Mouse (Mus musculus) embryonic facial prominence, embryonic 11.5 days (tissue): ENCODE data around the gene Igfbp6. TPM values are rescaled to one million over a fixed set of nuclear protein-coding genes. Genes with fewer than 3 reads are reported as not detected.

Experiments
- ATAC-seq: fragments of 200-750 bp; cut with Nextera tagmentation; replicated peaks from 2 replicates; pipeline ENCODE4 v1.8.0; 2017; ENCODE audit warnings: low read depth; ENCODE audit not compliant: insufficient number of reproducible peaks, low FRiP score, low TSS enrichment
- DNase-seq: peaks from one replicate; pipeline ENCODE4 v3.0.0-alpha.2; 2015; ENCODE audit warnings: low spot score
- H3K27ac ChIP-seq: fragments of 300-500 bp; sonication (generic); replicated peaks from 2 replicates; pipeline ENCODE4 v1.5.1; 2014; ENCODE audit warnings: mild to moderate bottlenecking, low read depth, low read length, control low read depth
- H3K27me3 ChIP-seq: fragments of 300-500 bp; sonication (generic); 2 replicates; pipeline ENCODE4 v1.6.1; 2014; ENCODE audit warnings: mild to moderate bottlenecking, low read length, moderate library complexity, mixed read lengths; ENCODE audit not compliant: control insufficient read depth, insufficient read depth
- H3K36me3 ChIP-seq: fragments of 300-500 bp; sonication (generic); replicated peaks from 2 replicates; pipeline ENCODE4 v1.6.1; 2014; ENCODE audit warnings: low read depth, mild to moderate bottlenecking, low read length, moderate library complexity, mixed read lengths; ENCODE audit not compliant: control insufficient read depth, insufficient read depth
- H3K4me1 ChIP-seq: fragments of 300-500 bp; sonication (generic); 2 replicates; pipeline ENCODE4 v1.6.1; 2014; ENCODE audit warnings: low read length, mixed read lengths; ENCODE audit not compliant: control insufficient read depth, insufficient read depth
- H3K4me2 ChIP-seq: fragments of 300-500 bp; sonication (generic); 2 replicates; pipeline ENCODE4 v1.6.1; 2014; ENCODE audit warnings: low read depth, mild to moderate bottlenecking, control low read depth, low read length, moderate library complexity
- H3K4me3 ChIP-seq: fragments of 300-500 bp; sonication (generic); 2 replicates; pipeline ENCODE4 v1.5.1; 2014; ENCODE audit warnings: low read depth, low read length, control low read depth
- H3K9ac ChIP-seq: fragments of 300-500 bp; sonication (generic); replicated peaks from 2 replicates; pipeline ENCODE4 v1.6.1; 2014; ENCODE audit warnings: mild to moderate bottlenecking, control low read depth, low read length
- H3K9me3 ChIP-seq: fragments of 300-500 bp; sonication (generic); replicated peaks from 2 replicates; pipeline ENCODE4 v1.6.1; 2016; ENCODE audit warnings: mild to moderate bottlenecking, low read length, inconsistent platforms, mixed read lengths; ENCODE audit not compliant: control insufficient read depth
- WGBS: fragments of 180-500 bp; shearing (Covaris S2); extraction: QIAGEN DNeasy Blood & Tissue Kit; methylation state at CpG from one replicate; pipeline ENCODE4 v1.1.7; 2014; 5-methylcytosine and 5-hydroxymethylcytosine counted together
- polyA plus RNA-seq: library from polyadenylated mRNA; unstranded; fragments of >200 nt; fragmentation: Nextera tagmentation; extraction: Ambion mirVana; gene quantifications from 2 replicates; pipeline ENCODE4 v1.2.1, GENCODE M21; 2014

The Igfbp6 gene
- polyA plus RNA-seq, 1 experiment from 2014 or later = not detected

- no peak for ATAC-seq
- peaks cover 5% of the 10 kb centered on the region for H3K4me1 ChIP-seq
- no peaks in the 10 kb centered on the region; the same call in 1 of the 2 replicates for H3K36me3 ChIP-seq
- 90% methylated on average over 11 of the region's 11 CpGs for WGBS
- H3K9me3 ChIP-seq = no peaks in the 10 kb centered on the region
- DNase-seq = no peak
- H3K4me2 ChIP-seq = no peak overlapping the region
- H3K27ac ChIP-seq = no peak overlapping the region
- H3K9ac ChIP-seq = no peak overlapping the region
- H3K27me3 ChIP-seq = no peaks in the 10 kb centered on the region; the same call in 1 of the 2 replicates
- no peak overlapping the region for H3K4me3 ChIP-seq
These were observed 32.7 kb upstream of the Igfbp6 start for GRCm38 (mm10) chr15:102111495-102111829.

- Histone ChIP-seq H3K9me3 (no peaks in the 10 kb centered on the region), H3K4me3 (no peak overlapping the region), H3K4me1 (peaks cover 2% of the 10 kb centered on the region; the same call in 1 of the 2 replicates), H3K36me3 (no peaks in the 10 kb centered on the region; the same call in 1 of the 2 replicates), H3K9ac (no peak overlapping the region), H3K4me2 (no peak overlapping the region), H3K27me3 (no peaks in the 10 kb centered on the region), H3K27ac (no peak overlapping the region)
- 90% methylated on average over 6 of the region's 6 CpGs for WGBS
- ATAC-seq (no peak), DNase-seq (no peak)
These were observed 32.0 kb upstream of the Igfbp6 start for GRCm38 (mm10) chr15:102112181-102112580.

DNA sequence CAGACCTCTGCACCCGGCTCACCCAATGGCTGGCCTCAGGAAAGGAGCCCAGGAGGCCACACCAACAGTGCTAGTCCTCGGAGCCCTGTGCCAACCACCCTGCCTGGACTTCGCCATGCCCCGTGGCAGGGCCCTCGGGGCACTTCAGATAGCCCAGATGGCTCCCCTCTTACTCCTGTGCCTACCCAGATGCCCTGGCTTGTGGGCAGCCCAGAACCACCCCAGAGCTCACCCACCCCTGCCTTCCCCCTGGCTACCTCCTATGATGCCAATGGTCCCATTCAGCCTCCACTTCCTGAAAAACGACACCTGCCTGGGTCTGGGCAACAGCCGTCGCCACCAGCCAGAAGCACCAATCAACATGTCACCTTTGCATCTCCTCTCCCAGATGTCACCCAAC lies 31.3 kb upstream of the Igfbp6 start:
- WGBS = 81% methylated on average over 8 of the region's 8 CpGs
- H3K4me1 ChIP-seq = no peaks in the 10 kb centered on the region
- H3K4me3 ChIP-seq = no peak overlapping the region
- H3K9ac ChIP-seq = no peak overlapping the region
- no peak for ATAC-seq
- no peaks in the 10 kb centered on the region; the same call in 1 of the 2 replicates for H3K36me3 ChIP-seq
- no peak overlapping the region for H3K4me2 ChIP-seq
- H3K9me3 ChIP-seq = no peaks in the 10 kb centered on the region
- H3K27ac ChIP-seq = no peak overlapping the region
- no peaks in the 10 kb centered on the region for H3K27me3 ChIP-seq
- DNase-seq = no peak

GRCm38 (mm10) chr15:102113674-102114073 lies 30.5 kb upstream of the Igfbp6 start:
- Histone ChIP-seq H3K27ac (no peak overlapping the region), H3K27me3 (no peaks in the 10 kb centered on the region), H3K9ac (no peak overlapping the region), H3K4me1 (no peaks in the 10 kb centered on the region), H3K4me3 (no peak overlapping the region), H3K4me2 (no peak overlapping the region), H3K9me3 (no peaks in the 10 kb centered on the region), H3K36me3 (peaks cover 3% of the 10 kb centered on the region)
- WGBS = 83% methylated on average over 4 of the region's 4 CpGs
- ATAC-seq = no peak
- DNase-seq = no peak

DNA sequence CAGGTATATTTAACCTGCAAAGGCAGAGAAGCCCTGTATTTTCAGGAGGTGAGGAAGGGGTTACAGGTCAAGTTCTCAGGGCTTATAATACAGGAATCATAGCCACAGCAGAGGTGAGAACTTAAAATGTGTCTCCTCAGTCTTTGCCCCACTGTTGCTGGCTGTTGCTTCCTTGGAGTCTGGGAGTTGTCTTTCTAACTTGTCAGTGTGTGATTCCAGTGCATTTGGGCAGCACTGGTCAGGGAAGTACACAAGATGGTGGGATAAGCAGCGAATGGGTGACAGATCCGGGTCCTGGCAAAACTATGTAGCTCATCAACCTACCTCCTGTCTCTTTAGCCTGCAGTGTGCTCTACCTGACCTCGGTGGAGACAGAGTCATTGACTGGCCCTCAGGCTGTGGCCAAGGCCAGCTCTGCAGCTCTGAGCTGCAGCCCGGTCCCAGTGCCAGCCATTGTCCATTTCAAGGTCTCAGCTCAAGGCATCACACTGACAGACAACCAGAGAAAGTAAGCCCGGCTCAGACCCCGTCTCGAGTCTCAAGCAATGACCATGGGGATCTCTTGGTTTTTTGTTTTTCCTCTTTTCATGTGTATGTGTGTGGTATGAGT lies 29.4 kb upstream of the Igfbp6 start:
- H3K4me3 ChIP-seq = no peak overlapping the region
- no peaks in the 10 kb centered on the region for H3K9me3 ChIP-seq
- peaks cover 4% of the 10 kb centered on the region for H3K36me3 ChIP-seq
- 83% methylated on average over 7 of the region's 7 CpGs for WGBS
- H3K4me2 ChIP-seq = no peak overlapping the region
- H3K27ac ChIP-seq = no peak overlapping the region
- no peak for DNase-seq
- H3K27me3 ChIP-seq = no peaks in the 10 kb centered on the region
- H3K9ac ChIP-seq = no peak overlapping the region
- ATAC-seq = no peak
- no peaks in the 10 kb centered on the region for H3K4me1 ChIP-seq

- 75% methylated on average over 9 of the region's 9 CpGs for WGBS
- Histone ChIP-seq H3K27me3 (no peaks in the 10 kb centered on the region), H3K9me3 (no peaks in the 10 kb centered on the region), H3K4me3 (no peak overlapping the region), H3K9ac (no peak overlapping the region), H3K36me3 (peaks cover 4% of the 10 kb centered on the region), H3K27ac (no peak overlapping the region), H3K4me2 (no peak overlapping the region), H3K4me1 (no peaks in the 10 kb centered on the region)
- ATAC-seq = no peak
- no peak for DNase-seq
These were observed 28.4 kb upstream of the Igfbp6 start for GRCm38 (mm10) chr15:102115731-102116231.

DNA sequence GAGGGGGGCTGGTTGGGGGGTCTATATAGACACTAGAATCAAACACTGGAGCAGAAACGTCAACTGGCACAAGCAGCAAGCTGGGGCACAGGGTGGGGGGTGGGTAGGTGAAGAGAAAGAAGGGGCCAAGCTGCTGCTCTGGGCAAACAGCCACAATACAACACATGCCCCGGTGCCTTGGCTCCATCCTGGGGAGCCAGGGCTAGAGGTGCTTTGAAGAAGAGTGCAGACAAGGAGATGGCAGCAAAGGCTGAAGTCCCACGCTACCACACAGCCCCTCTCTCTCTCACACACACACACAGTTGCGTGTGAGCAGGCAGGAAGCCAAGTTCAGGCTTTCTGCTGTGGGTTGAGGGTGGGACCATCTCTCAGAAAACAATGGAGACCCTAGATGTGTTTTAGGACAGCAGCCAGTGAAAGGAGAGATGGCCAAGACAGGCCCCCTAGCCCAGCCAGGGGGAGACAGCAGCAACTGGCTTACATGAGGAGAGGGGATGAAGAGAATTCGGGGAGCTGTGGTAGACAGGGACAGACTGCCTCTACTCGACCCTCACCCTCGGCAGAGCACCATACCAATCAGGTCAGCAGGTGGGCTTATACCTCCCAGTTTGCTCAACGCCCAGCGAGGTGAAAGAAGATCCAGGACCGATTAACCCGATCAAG lies 27.3 kb upstream of the Igfbp6 start:
- H3K27me3 ChIP-seq = no peaks in the 10 kb centered on the region
- no peak overlapping the region for H3K9ac ChIP-seq
- no peaks in the 10 kb centered on the region for H3K9me3 ChIP-seq
- 72% methylated on average over 11 of the region's 11 CpGs for WGBS
- DNase-seq = no peak
- no peak overlapping the region for H3K27ac ChIP-seq
- H3K4me2 ChIP-seq = no peak overlapping the region
- no peak for ATAC-seq
- peaks cover 4% of the 10 kb centered on the region for H3K36me3 ChIP-seq
- H3K4me3 ChIP-seq = no peak overlapping the region
- H3K4me1 ChIP-seq = no peaks in the 10 kb centered on the region
